Mouse (Mus musculus) ES-E14 (cell line): ENCODE results near the gene Zzef1. TPM values are rescaled to one million over a fixed set of nuclear protein-coding genes. Genes with fewer than 3 reads are reported as not detected.

ENCODE experiments used
- DNase-seq: peaks from one replicate; pipeline ENCODE4 v3.0.0-alpha.2; 2013; ENCODE audit warnings: low read depth, low spot score
- H3K27ac ChIP-seq: 2 replicates; pipeline ENCODE4 v1.5.1; 2012; ENCODE audit warnings: low read depth, mild to moderate bottlenecking, low read length, moderate library complexity, mixed read lengths; ENCODE audit not compliant: poor library complexity, insufficient read depth, severe bottlenecking
- H3K36me3 ChIP-seq: 2 replicates; pipeline ENCODE4 v1.6.1; 2012; ENCODE audit warnings: mild to moderate bottlenecking, low read length, moderate library complexity, mixed read lengths; ENCODE audit not compliant: control insufficient read depth, poor library complexity, insufficient read depth, severe bottlenecking
- H3K4me1 ChIP-seq, 2 experiments: fragments of 150-350 bp in 1 of 2; sonication (generic) in 1 of 2; 2 replicates each; pipeline ENCODE4 v1.6.1; 2012; ENCODE audit warnings: low read length in 2 of 2, mild to moderate bottlenecking in 1 of 2, mixed read lengths in 1 of 2; ENCODE audit not compliant: control insufficient read depth in 2 of 2, insufficient read depth in 2 of 2, poor library complexity in 1 of 2
- H3K4me3 ChIP-seq, 2 experiments: fragments of 150-350 bp in 1 of 2; sonication (generic) in 1 of 2; 2 replicates each; pipeline ENCODE4 v1.5.1; 2012; ENCODE audit warnings: low read length in 2 of 2, low read depth in 1 of 2, mild to moderate bottlenecking in 1 of 2, mixed read lengths in 1 of 2; ENCODE audit not compliant: insufficient read depth in 1 of 2, poor library complexity in 1 of 2, severe bottlenecking in 1 of 2
- H3K9ac ChIP-seq: 2 replicates; pipeline ENCODE4 v1.6.1; 2012; ENCODE audit warnings: low read depth, mild to moderate bottlenecking, low read length, mixed read lengths; ENCODE audit not compliant: poor library complexity, insufficient read depth, severe bottlenecking
- H3K9me3 ChIP-seq: fragments of 150-350 bp; sonication (generic); 2 replicates; pipeline ENCODE4 v1.6.1; 2012; ENCODE audit warnings: low read depth, mild to moderate bottlenecking, low read length; ENCODE audit not compliant: control insufficient read depth, insufficient read depth
- CHD2 ChIP-seq: IDR thresholded peaks from 2 replicates; pipeline ENCODE4 v1.6.1; 2014; ENCODE audit warnings: mild to moderate bottlenecking, low read depth, low read length, inconsistent platforms
- HCFC1 ChIP-seq: IDR thresholded peaks from 2 replicates; pipeline ENCODE4 v1.6.1; 2012; ENCODE audit warnings: low read length, inconsistent platforms, borderline replicate concordance; ENCODE audit not compliant: insufficient read depth
- MAFK ChIP-seq: IDR thresholded peaks from 2 replicates; pipeline ENCODE4 v1.6.1; 2014; ENCODE audit warnings: mild to moderate bottlenecking, low read depth, low read length, inconsistent platforms; ENCODE audit not compliant: insufficient read depth
- ZC3H11A ChIP-seq: IDR thresholded peaks from 2 replicates; pipeline ENCODE4 v1.6.1; 2012; ENCODE audit warnings: low read depth, mild to moderate bottlenecking, inconsistent platforms, low read length, borderline replicate concordance
- ZNF384 ChIP-seq: IDR thresholded peaks from 2 replicates; pipeline ENCODE4 v1.6.1; 2012; ENCODE audit warnings: low read depth, low read length, inconsistent platforms
- in situ Hi-C, 2 experiments: fragments of 600-800 bp; cut with MboI; formaldehyde crosslinking; loops; one replicate each; pipeline ENCODE4 v1.15.1; 2025; ENCODE audit warnings: low sequenced_read_pairs in 2 of 2, inconsistent platforms in 1 of 2; ENCODE audit not compliant: unreplicated experiment in 2 of 2
- total RNA-seq: library from RNA; depleted of rRNA; stranded (reverse); fragments of 300-350 nt; gene quantifications from 2 replicates; pipeline ENCODE4 v1.2.3, GENCODE M21; 2012

Gene Zzef1
- total RNA-seq, 1 experiment = 22.3 TPM

- in situ Hi-C loops = no loop called here
- Histone ChIP-seq H3K4me1 (peaks cover 0 to 2% of the 10 kb centered on the region in 2 experiments; a peak in 1 of 4 replicates), H3K36me3 (no peaks in the 10 kb centered on the region; the same call in 1 of the 2 replicates), H3K9ac (no peak overlapping the region), H3K4me3 (no peak overlapping the region), H3K9me3 (no peaks in the 10 kb centered on the region), H3K27ac (no peak overlapping the region)
- no peak for DNase-seq
- TF ChIP-seq ZC3H11A (no peak), CHD2 (no peak), MAFK (no peak), HCFC1 (no peak), ZNF384 (no peak)
These were observed 127.1 kb downstream of the Zzef1 start for GRCm38 (mm10) chr11:72923116-72923515.

GRCm38 (mm10) chr11:72924458-72924857 lies 128.4 kb downstream of the Zzef1 start:
- no peak overlapping the region for H3K9ac ChIP-seq
- H3K36me3 ChIP-seq = no peaks in the 10 kb centered on the region; the same call in 1 of the 2 replicates
- no peak overlapping the region for H3K4me3 ChIP-seq
- no peak for DNase-seq
- H3K4me1 ChIP-seq = peaks cover 0 to 2% of the 10 kb centered on the region in 2 experiments; a peak in 1 of 4 replicates
- no peaks in the 10 kb centered on the region for H3K9me3 ChIP-seq
- TF ChIP-seq ZC3H11A (no peak), MAFK (no peak), ZNF384 (no peak), HCFC1 (no peak), CHD2 (no peak)
- no peak overlapping the region for H3K27ac ChIP-seq
- in situ Hi-C loops = no loop called here

GRCm38 (mm10) chr11:72925067-72925466 lies 129.0 kb downstream of the Zzef1 start:
- Histone ChIP-seq H3K9me3 (no peaks in the 10 kb centered on the region), H3K36me3 (no peaks in the 10 kb centered on the region; the same call in 1 of the 2 replicates), H3K4me1 (peaks cover 0 to 2% of the 10 kb centered on the region in 2 experiments; a peak in 1 of 4 replicates), H3K4me3 (no peak overlapping the region), H3K9ac (no peak overlapping the region), H3K27ac (no peak overlapping the region)
- in situ Hi-C loops = no loop called here
- DNase-seq = no peak
- TF ChIP-seq HCFC1 (no peak), MAFK (no peak), ZC3H11A (no peak), CHD2 (no peak), ZNF384 (no peak)

- DNase-seq = no peak
- Histone ChIP-seq H3K9me3 (no peaks in the 10 kb centered on the region), H3K9ac (no peak overlapping the region), H3K27ac (peak overlapping the region; percentile 18; the same call in 1 of the 2 replicates), H3K4me3 (no peak overlapping the region), H3K36me3 (no peaks in the 10 kb centered on the region; the same call in 1 of the 2 replicates), H3K4me1 (peaks cover 0 to 2% of the 10 kb centered on the region in 2 experiments; a peak in 1 of 4 replicates)
- TF ChIP-seq ZNF384 = no peak
- TF ChIP-seq CHD2 = no peak
- TF ChIP-seq ZC3H11A = peak; percentile 79; the same call in 1 of the 2 replicates
- no peak for TF ChIP-seq MAFK
- in situ Hi-C loops = no loop called here
These were observed 130.3 kb downstream of the Zzef1 start for GRCm38 (mm10) chr11:72926226-72926890.

GRCm38 (mm10) chr11:72928516-72928915 lies 132.5 kb downstream of the Zzef1 start:
- TF ChIP-seq ZC3H11A (no peak), HCFC1 (no peak), CHD2 (no peak), ZNF384 (no peak), MAFK (no peak)
- in situ Hi-C loops = no loop called here
- no peak overlapping the region for H3K9ac ChIP-seq

More at GRCm38 (mm10) chr11:72928516-72928915, 132.5 kb downstream of the Zzef1 start:
- Histone ChIP-seq H3K36me3 (no peaks in the 10 kb centered on the region; the same call in 1 of the 2 replicates), H3K9me3 (no peaks in the 10 kb centered on the region), H3K27ac (no peak overlapping the region), H3K4me3 (no peak overlapping the region), H3K4me1 (peaks cover 0 to 2% of the 10 kb centered on the region in 2 experiments; a peak in 1 of 4 replicates)
- DNase-seq = no peak
